Mouse (Mus musculus): Measurements from ENCODE around the gene Katnal1. TPM values are rescaled to one million over a fixed set of nuclear protein-coding genes. Genes with fewer than 3 reads are reported as not detected.

Gene Katnal1
- total RNA-seq, 2 experiments from 2014 or later = 4.5 to 6.0 TPM

- DNase-seq (ENCODE audit: low spot score) = no peak
Observed at GRCm38 (mm10) chr5:148955575-148955974, 26.5 kb upstream of the Katnal1 start.

- DNase-seq (ENCODE audit: low spot score) = no peak
Observed at GRCm38 (mm10) chr5:148954314-148955060, 25.4 kb upstream of the Katnal1 start.

GRCm38 (mm10) chr5:148953098-148953497 lies 24.0 kb upstream of the Katnal1 start:
- peak; percentile 76 for DNase-seq (ENCODE audit: low spot score)

GRCm38 (mm10) chr5:148952419-148952818 lies 23.3 kb upstream of the Katnal1 start:
- DNase-seq (ENCODE audit: low spot score) = no peak

GRCm38 (mm10) chr5:148951360-148951759 lies 22.2 kb upstream of the Katnal1 start:
- no peak for DNase-seq (ENCODE audit: low spot score)

GRCm38 (mm10) chr5:148950064-148950463 lies 20.9 kb upstream of the Katnal1 start:
- DNase-seq (ENCODE audit: low spot score) = no peak

- no peak for DNase-seq (ENCODE audit: low spot score)
Observed at GRCm38 (mm10) chr5:148948577-148948976, 19.5 kb upstream of the Katnal1 start.

GRCm38 (mm10) chr5:148947412-148947811 lies 18.3 kb upstream of the Katnal1 start:
- DNase-seq (ENCODE audit: low spot score) = no peak

- DNase-seq (ENCODE audit: low spot score) = no peak
Observed at GRCm38 (mm10) chr5:148946787-148947186, 17.7 kb upstream of the Katnal1 start.

GRCm38 (mm10) chr5:148945735-148946134 lies 16.6 kb upstream of the Katnal1 start:
- DNase-seq (ENCODE audit: low spot score) = no peak

GRCm38 (mm10) chr5:148944024-148944423 lies 14.9 kb upstream of the Katnal1 start:
- no peak for DNase-seq (ENCODE audit: low spot score)

GRCm38 (mm10) chr5:148943444-148943843 lies 14.3 kb upstream of the Katnal1 start:
- no peak for DNase-seq (ENCODE audit: low spot score)

- DNase-seq (ENCODE audit: low spot score) = no peak
Observed at GRCm38 (mm10) chr5:148942957-148943356, 13.8 kb upstream of the Katnal1 start.

GRCm38 (mm10) chr5:148942305-148942704 lies 13.2 kb upstream of the Katnal1 start:
- DNase-seq (ENCODE audit: low spot score) = no peak

GRCm38 (mm10) chr5:148941867-148942266 lies 12.7 kb upstream of the Katnal1 start:
- DNase-seq (ENCODE audit: low spot score) = no peak

- DNase-seq (ENCODE audit: low spot score) = no peak
Observed at GRCm38 (mm10) chr5:148939948-148940382, 10.8 kb upstream of the Katnal1 start.

GRCm38 (mm10) chr5:148936516-148936951 lies 7.4 kb upstream of the Katnal1 start:
- DNase-seq (ENCODE audit: low spot score) = no peak

GRCm38 (mm10) chr5:148935871-148936270 lies 6.8 kb upstream of the Katnal1 start:
- DNase-seq (ENCODE audit: low spot score) = no peak

GRCm38 (mm10) chr5:148935071-148935821 lies 6.1 kb upstream of the Katnal1 start:
- no peak for DNase-seq (ENCODE audit: low spot score)

- DNase-seq (ENCODE audit: low spot score) = no peak
Observed at GRCm38 (mm10) chr5:148934457-148934856, 5.3 kb upstream of the Katnal1 start.

GRCm38 (mm10) chr5:148933767-148934166 lies 4.6 kb upstream of the Katnal1 start:
- DNase-seq (ENCODE audit: low spot score) = no peak

GRCm38 (mm10) chr5:148931301-148931700 lies 2.2 kb upstream of the Katnal1 start:
- DNase-seq (ENCODE audit: low spot score) = no peak

All from gastrocnemius, adult 18-20 months (tissue).